Comparison of ENCODE assay signal across 32 mouse cellular contexts in the genomic region with DNA sequence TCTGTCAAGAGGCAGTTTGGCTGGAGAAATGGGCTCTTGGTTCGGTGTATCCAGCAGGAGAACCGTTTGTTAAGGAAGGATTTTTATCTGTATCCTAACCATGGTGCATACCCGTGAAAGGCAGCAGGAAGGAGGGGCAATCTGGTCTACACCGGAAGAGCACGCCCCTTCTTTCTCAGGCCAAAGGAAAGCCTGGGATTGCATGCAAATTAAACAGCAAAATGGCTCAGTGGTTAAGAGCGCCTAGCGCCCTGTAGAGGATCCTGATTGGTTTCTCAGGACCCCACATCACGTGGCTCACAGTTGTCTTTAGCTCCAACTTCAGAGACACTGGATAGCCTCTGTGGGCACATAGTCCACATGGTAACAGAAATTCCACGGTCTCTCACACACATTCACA. TPM values are rescaled to one million over a fixed set of nuclear protein-coding genes. Genes with fewer than 3 reads are reported as not detected.
"Had no signal": no experiment of that assay in that cellular context is flagged by ENCODE, and none has a peak within 500 bp of the region (broad histone marks: within the 10 kb centered on the region; RNA-seq: fewer than 3 reads in every experiment).

No protein-coding gene starts in this region.

- H3K9ac ChIP-seq: heart, embryonic 13.5 days; heart, embryonic 15.5 days; hindbrain, embryonic 12.5 days; hindbrain, embryonic 14.5 days; intestine, embryonic 15.5 days; limb, embryonic 12.5 days; liver, embryonic 13.5 days; liver, embryonic 15.5 days had no signal

- DNase-seq: gastrocnemius, postnatal 14 days; gastrocnemius, postnatal 36 days; heart, adult 11 months; heart, adult 2 months; heart, postnatal 14 days; heart, postnatal 36 days; kidney, adult 18-20 months; kidney, adult 8-10 months; kidney, postnatal 10 days; kidney, postnatal 25 days; kidney, postnatal 4 days; liver; liver, embryonic 13.5 days had no signal

- H3K27me3 ChIP-seq: heart, embryonic 13.5 days; heart, embryonic 15.5 days; hindbrain, embryonic 12.5 days; intestine, embryonic 15.5 days; limb, embryonic 12.5 days; liver, embryonic 13.5 days; liver, embryonic 15.5 days had no signal

- H3K4me3 ChIP-seq: heart, adult 2 months; heart, embryonic 13.5 days; heart, embryonic 15.5 days; hindbrain, embryonic 10.5 days; hindbrain, embryonic 12.5 days; intestine, embryonic 15.5 days; layer of hippocampus, adult 2 months; left cerebral cortex, adult 2 months; limb, embryonic 10.5 days; limb, embryonic 12.5 days; liver, embryonic 13.5 days; liver, embryonic 15.5 days had no signal

- H3K27ac ChIP-seq: heart, adult 2 months; heart, embryonic 13.5 days; heart, embryonic 15.5 days; hindbrain, embryonic 10.5 days; hindbrain, embryonic 12.5 days; hindbrain, embryonic 14.5 days; intestine, embryonic 15.5 days; layer of hippocampus, adult 2 months; left cerebral cortex, adult 2 months; limb, embryonic 10.5 days; limb, embryonic 12.5 days; liver, embryonic 13.5 days; liver, embryonic 15.5 days had no signal

- H3K4me1 ChIP-seq: hindbrain, embryonic 10.5 days; hindbrain, embryonic 12.5 days; intestine, embryonic 15.5 days; limb, embryonic 12.5 days had no signal

- H3K9me3 ChIP-seq: heart, embryonic 13.5 days; heart, embryonic 15.5 days; hindbrain, embryonic 10.5 days; hindbrain, embryonic 12.5 days; intestine, embryonic 15.5 days; limb, embryonic 10.5 days; limb, embryonic 12.5 days; liver, embryonic 13.5 days; liver, embryonic 15.5 days had no signal

RNA-seq across cellular contexts. Expression of gene Ldhal6b, which starts 0.5 kb away (rescaled TPM):
- polyA plus RNA-seq: heart, embryonic 11.5 days; heart, embryonic 13.5 days; heart, embryonic 15.5 days; heart, postnatal 0 days; hindbrain, embryonic 12.5 days; hindbrain, embryonic 16.5 days; inflammation-experienced regulatory T-cells, adult 6 months; intestine, embryonic 15.5 days; intestine, postnatal 0 days; kidney, embryonic 14.5 days; kidney, embryonic 16.5 days; limb, embryonic 10.5 days; limb, embryonic 12.5 days; liver, embryonic 11.5 days; liver, embryonic 13.5 days; liver, embryonic 15.5 days had no signal
